Mouse (Mus musculus): ENCODE measurements at regions not wholly inside any gene's neighbourhood (a gene's known extent, or its start where the extent isn't known, plus 50 kb on each side); places are given as distances from the start of the nearest gene placed in this dataset.

- Histone ChIP-seq H3K36me3 (ENCODE audit: insufficient read depth, low read length) (no peaks in the 10 kb centered on the region), H3K9me3 (ENCODE audit: low read length) (no peaks in the 10 kb centered on the region), H3K4me1 (ENCODE audit: insufficient read depth, low read length) (no peaks in the 10 kb centered on the region), H3K27ac (no peak overlapping the region), H3K4me3 (ENCODE audit: low read length) (no peak overlapping the region), H3K9ac (replicated peaks; ENCODE audit: low read length) (no peak overlapping the region), H3K27me3 (ENCODE audit: insufficient read depth, low read length) (no peaks in the 10 kb centered on the region), H3K4me2 (ENCODE audit: low read depth, low read length) (no peak overlapping the region)
- no peak for TF ChIP-seq CTCF (IDR thresholded peaks at IDR 0.05; ENCODE audit: low read depth)
- DNase-seq (ENCODE audit: low spot score) (no peak), ATAC-seq (no peak)
- 67% methylated on average over 7 of the region's 7 CpGs for WGBS
These were observed 250.1 kb upstream of the Ank start for GRCm38 (mm10) chr15:27216387-27216786.

GRCm38 (mm10) chr15:27219126-27219738 is 247.2 kb upstream of the Ank start:
- TF ChIP-seq CTCF (IDR thresholded peaks at IDR 0.05; ENCODE audit: low read depth): no peak
- ATAC-seq: no peak
- H3K36me3 ChIP-seq (ENCODE audit: insufficient read depth, low read length): no peaks in the 10 kb centered on the region
- H3K9me3 ChIP-seq (ENCODE audit: low read length): no peaks in the 10 kb centered on the region
- no peaks in the 10 kb centered on the region for H3K27me3 ChIP-seq (ENCODE audit: insufficient read depth, low read length)
- DNase-seq (ENCODE audit: low spot score): no peak
- no peak overlapping the region for H3K27ac ChIP-seq
- H3K9ac ChIP-seq (replicated peaks; ENCODE audit: low read length): no peak overlapping the region
- H3K4me2 ChIP-seq (ENCODE audit: low read depth, low read length): no peak overlapping the region
- 96% methylated on average over 3 of the region's 3 CpGs for WGBS
- no peak overlapping the region for H3K4me3 ChIP-seq (ENCODE audit: low read length)
- no peaks in the 10 kb centered on the region for H3K4me1 ChIP-seq (ENCODE audit: insufficient read depth, low read length)

- WGBS: 46% methylated on average over 14 of the region's 14 CpGs
- ATAC-seq (peak; percentile 77), DNase-seq (ENCODE audit: low spot score) (peak; percentile 63)
- peak overlapping the region; percentile 27; the same call in 1 of the 2 replicates for H3K27ac ChIP-seq
- H3K36me3 ChIP-seq (ENCODE audit: insufficient read depth, low read length): no peaks in the 10 kb centered on the region
- H3K27me3 ChIP-seq (ENCODE audit: insufficient read depth, low read length): no peaks in the 10 kb centered on the region
- H3K4me2 ChIP-seq (ENCODE audit: low read depth, low read length): peak overlapping the region; percentile 39
- no peaks in the 10 kb centered on the region for H3K4me1 ChIP-seq (ENCODE audit: insufficient read depth, low read length)
- no peak for TF ChIP-seq CTCF (IDR thresholded peaks at IDR 0.05; ENCODE audit: low read depth)
- H3K9me3 ChIP-seq (ENCODE audit: low read length): no peaks in the 10 kb centered on the region
- peak overlapping the region; percentile 18; the same call in 1 of the 2 replicates for H3K4me3 ChIP-seq (ENCODE audit: low read length)
- no peak overlapping the region for H3K9ac ChIP-seq (replicated peaks; ENCODE audit: low read length)
These were observed 242.6 kb upstream of the Ank start for GRCm38 (mm10) chr15:27223610-27224511.

- no peaks in the 10 kb centered on the region for H3K4me1 ChIP-seq (ENCODE audit: insufficient read depth, low read length)
- WGBS: 85% methylated on average over 4 of the region's 4 CpGs
- no peaks in the 10 kb centered on the region for H3K27me3 ChIP-seq (ENCODE audit: insufficient read depth, low read length)
- peak overlapping the region; percentile 27; the same call in 1 of the 2 replicates for H3K27ac ChIP-seq
- no peaks in the 10 kb centered on the region for H3K36me3 ChIP-seq (ENCODE audit: insufficient read depth, low read length)
- H3K9ac ChIP-seq (replicated peaks; ENCODE audit: low read length): no peak overlapping the region
- peak overlapping the region; percentile 39 for H3K4me2 ChIP-seq (ENCODE audit: low read depth, low read length)
- peak; percentile 52 for DNase-seq (ENCODE audit: low spot score)
- H3K9me3 ChIP-seq (ENCODE audit: low read length): no peaks in the 10 kb centered on the region
- ATAC-seq: peak; percentile 81
- TF ChIP-seq CTCF (IDR thresholded peaks at IDR 0.05; ENCODE audit: low read depth): no peak
- H3K4me3 ChIP-seq (ENCODE audit: low read length): peak overlapping the region; percentile 18; the same call in 1 of the 2 replicates
These were observed 242.0 kb upstream of the Ank start for GRCm38 (mm10) chr15:27224512-27224850.

- no peaks in the 10 kb centered on the region for H3K4me1 ChIP-seq (ENCODE audit: insufficient read depth, low read length)
- no peak for TF ChIP-seq CTCF (IDR thresholded peaks at IDR 0.05; ENCODE audit: low read depth)
- no peaks in the 10 kb centered on the region for H3K27me3 ChIP-seq (ENCODE audit: insufficient read depth, low read length)
- H3K4me2 ChIP-seq (ENCODE audit: low read depth, low read length): no peak overlapping the region
- WGBS: 68% methylated on average over 5 of the region's 5 CpGs
- H3K4me3 ChIP-seq (ENCODE audit: low read length): no peak overlapping the region
- H3K27ac ChIP-seq: no peak overlapping the region
- DNase-seq (ENCODE audit: low spot score) (no peak), ATAC-seq (no peak)
- H3K36me3 ChIP-seq (ENCODE audit: insufficient read depth, low read length): no peaks in the 10 kb centered on the region
- H3K9me3 ChIP-seq (ENCODE audit: low read length): no peaks in the 10 kb centered on the region
- H3K9ac ChIP-seq (replicated peaks; ENCODE audit: low read length): no peak overlapping the region
These were observed 233.7 kb upstream of the Ank start for GRCm38 (mm10) chr15:27232804-27233203.

- ATAC-seq: peak; percentile 70
These were observed 231.7 kb upstream of the Ank start for GRCm38 (mm10) chr15:27234770-27235169.

More at GRCm38 (mm10) chr15:27234770-27235169, 231.7 kb upstream of the Ank start:
- Histone ChIP-seq H3K9me3 (ENCODE audit: low read length) (no peaks in the 10 kb centered on the region), H3K4me3 (ENCODE audit: low read length) (no peak overlapping the region), H3K9ac (replicated peaks; ENCODE audit: low read length) (no peak overlapping the region), H3K4me2 (ENCODE audit: low read depth, low read length) (no peak overlapping the region), H3K27ac (no peak overlapping the region), H3K4me1 (ENCODE audit: insufficient read depth, low read length) (no peaks in the 10 kb centered on the region), H3K27me3 (ENCODE audit: insufficient read depth, low read length) (no peaks in the 10 kb centered on the region), H3K36me3 (ENCODE audit: insufficient read depth, low read length) (no peaks in the 10 kb centered on the region)
- 15% methylated on average over 4 of the region's 4 CpGs for WGBS
- TF ChIP-seq CTCF (IDR thresholded peaks at IDR 0.05; ENCODE audit: low read depth): peak; percentile 99
- DNase-seq (ENCODE audit: low spot score): peak; percentile 89
